Mouse (Mus musculus): ENCODE data around the gene 4930578C19Rik. TPM values are rescaled to one million over a fixed set of nuclear protein-coding genes. Genes with fewer than 3 reads are reported as not detected.

The 4930578C19Rik gene
- not detected in 2 replicates for polyA plus RNA-seq (2012)

GRCm38 (mm10) chrX:18461198-18461601 is at the start of gene 4930578C19Rik:
TSS of gene 4930578C19Rik (minus strand) at chrX:18461397.
- no peak for TF ChIP-seq GATA1 (IDR thresholded peaks at IDR 0.05; ENCODE audit: low read length)

GRCm38 (mm10) chrX:18467690-18468089 is 6.5 kb upstream of the 4930578C19Rik start:
- TF ChIP-seq GATA1 (IDR thresholded peaks at IDR 0.05; ENCODE audit: low read length), result no peak

- TF ChIP-seq GATA1 (IDR thresholded peaks at IDR 0.05; ENCODE audit: low read length), result no peak
Measured at GRCm38 (mm10) chrX:18462879-18463278, 1.7 kb upstream of the 4930578C19Rik start.

GRCm38 (mm10) chrX:18451559-18451958 is 9.6 kb downstream of the 4930578C19Rik start:
- TF ChIP-seq GATA1 (IDR thresholded peaks at IDR 0.05; ENCODE audit: low read length), result no peak

- TF ChIP-seq GATA1 (IDR thresholded peaks at IDR 0.05; ENCODE audit: low read length), result no peak
Measured at GRCm38 (mm10) chrX:18442066-18442465, 19.1 kb downstream of the 4930578C19Rik start.

GRCm38 (mm10) chrX:18425451-18425850 is 35.7 kb downstream of the 4930578C19Rik start:
- no peak for TF ChIP-seq GATA1 (IDR thresholded peaks at IDR 0.05; ENCODE audit: low read length)

- no peak for TF ChIP-seq GATA1 (IDR thresholded peaks at IDR 0.05; ENCODE audit: low read length)
Measured at GRCm38 (mm10) chrX:18423206-18423605, 38.0 kb downstream of the 4930578C19Rik start.

- no peak for TF ChIP-seq GATA1 (IDR thresholded peaks at IDR 0.05; ENCODE audit: low read length)
Measured at GRCm38 (mm10) chrX:18420161-18420784, 40.9 kb downstream of the 4930578C19Rik start.

GRCm38 (mm10) chrX:18418977-18419376 is 42.2 kb downstream of the 4930578C19Rik start:
- TF ChIP-seq GATA1 (IDR thresholded peaks at IDR 0.05; ENCODE audit: low read length), result no peak

GRCm38 (mm10) chrX:18414560-18414959 is 46.6 kb downstream of the 4930578C19Rik start:
- TF ChIP-seq GATA1 (IDR thresholded peaks at IDR 0.05; ENCODE audit: low read length), result no peak

- no peak for TF ChIP-seq GATA1 (IDR thresholded peaks at IDR 0.05; ENCODE audit: low read length)
Measured at GRCm38 (mm10) chrX:18411071-18411840, 49.9 kb downstream of the 4930578C19Rik start.

- TF ChIP-seq GATA1 (IDR thresholded peaks at IDR 0.05; ENCODE audit: low read length), result no peak
Measured at GRCm38 (mm10) chrX:18409598-18409997, 51.6 kb downstream of the 4930578C19Rik start.

GRCm38 (mm10) chrX:18402296-18402695 is 58.9 kb downstream of the 4930578C19Rik start:
- no peak for TF ChIP-seq GATA1 (IDR thresholded peaks at IDR 0.05; ENCODE audit: low read length)

GRCm38 (mm10) chrX:18396700-18397099 is 64.5 kb downstream of the 4930578C19Rik start:
- no peak for TF ChIP-seq GATA1 (IDR thresholded peaks at IDR 0.05; ENCODE audit: low read length)
